Mouse (Mus musculus): ENCODE results near the gene Dmxl2.

- TF ChIP-seq CTCF (IDR thresholded peaks at IDR 0.05; ENCODE audit: extremely low read depth, insufficient read depth, low read length) (no peak), POLR2A (IDR thresholded peaks at IDR 0.05; ENCODE audit: extremely low read depth, insufficient read depth, low read length) (no peak)
Observed at GRCm38 (mm10) chr9:54482763-54483162, 18.7 kb downstream of the Dmxl2 start.
